Mouse (Mus musculus): ENCODE data around the gene Ptgr1.

DNA sequence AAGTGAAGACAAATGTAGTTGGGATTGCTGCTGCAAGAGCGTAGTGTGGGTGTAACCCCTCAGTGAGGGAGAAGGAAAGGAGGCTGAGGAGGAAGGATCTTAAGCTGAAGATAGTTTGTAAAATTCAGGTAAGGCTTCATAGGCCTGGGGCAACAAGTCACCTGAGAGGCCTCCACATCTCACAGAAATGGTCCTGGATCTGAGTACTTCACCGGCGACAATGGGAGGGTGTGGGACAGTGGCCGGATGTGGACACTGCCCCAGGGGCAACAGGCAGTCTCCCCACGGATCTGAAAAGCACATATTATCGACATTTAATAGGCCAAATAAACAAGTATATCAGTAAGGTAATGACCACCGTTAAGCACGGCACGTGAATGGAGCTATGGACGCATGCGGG, 34.3 kb downstream of the Ptgr1 start:
- no peak for TF ChIP-seq CHD2 (IDR thresholded peaks at IDR 0.05; ENCODE audit: low read depth, low read length)
- TF ChIP-seq ZC3H11A (IDR thresholded peaks at IDR 0.05; ENCODE audit: borderline replicate concordance, low read depth, low read length): no peak
- TF ChIP-seq HCFC1 (IDR thresholded peaks at IDR 0.05; ENCODE audit: borderline replicate concordance, insufficient read depth, low read length): no peak
- no peak for TF ChIP-seq MAFK (IDR thresholded peaks at IDR 0.05; ENCODE audit: insufficient read depth, low read depth, low read length)
- no peak for TF ChIP-seq ZNF384 (IDR thresholded peaks at IDR 0.05; ENCODE audit: low read depth, low read length)
